Mouse (Mus musculus) heart, adult 2 months (tissue): ENCODE measurements around the gene Rgs16. TPM values are rescaled to one million over a fixed set of nuclear protein-coding genes. Genes with fewer than 3 reads are reported as not detected.

Experiments
- DNase-seq, 2 experiments: peaks; one replicate each; pipeline ENCODE4 v3.0.0; 2021
- H3K27ac ChIP-seq: fragments of 200-600 bp; 2 replicates; pipeline ENCODE4 v1.8.1; 2022
- H3K27me3 ChIP-seq: fragments of 200-500 bp; 2 replicates; pipeline ENCODE4 v1.6.1; 2012; ENCODE audit warnings: mild to moderate bottlenecking, low read length, inconsistent platforms, mixed read lengths; ENCODE audit not compliant: control insufficient read depth, insufficient read depth
- H3K36me3 ChIP-seq: fragments of 200-500 bp; 2 replicates; pipeline ENCODE4 v1.6.1; 2012; ENCODE audit warnings: low read length, inconsistent platforms; ENCODE audit not compliant: control insufficient read depth, insufficient read depth
- H3K4me1 ChIP-seq: fragments of 200-500 bp; 2 replicates; pipeline ENCODE4 v1.6.1; 2011; ENCODE audit warnings: low read length; ENCODE audit not compliant: control insufficient read depth, insufficient read depth
- H3K4me3 ChIP-seq: fragments of 200-600 bp; 2 replicates; pipeline ENCODE4 v1.8.1; 2022
- H3K79me2 ChIP-seq: fragments of 200-500 bp; replicated peaks from 2 replicates; pipeline ENCODE4 v1.6.1; 2012; ENCODE audit warnings: mild to moderate bottlenecking, inconsistent platforms, low read length, moderate library complexity, mixed read lengths; ENCODE audit not compliant: control insufficient read depth, insufficient read depth
- H3K9ac ChIP-seq: fragments of 200-500 bp; 2 replicates; pipeline ENCODE4 v1.6.1; 2012; ENCODE audit warnings: low read depth, mild to moderate bottlenecking, control low read depth, inconsistent platforms, low read length, mixed read lengths
- CTCF ChIP-seq: fragments of 200-600 bp; IDR thresholded peaks from 2 replicates; pipeline ENCODE4 v1.8.1; 2022; ENCODE audit warnings: antibody characterized with exemption, mild to moderate bottlenecking, moderate library complexity
- EP300 ChIP-seq: fragments of 200-500 bp; IDR thresholded peaks from 2 replicates; pipeline ENCODE4 v1.6.1; 2011; ENCODE audit warnings: low read depth, low read length, control low read depth; ENCODE audit not compliant: insufficient read depth
- POLR2A ChIP-seq: fragments of 200-500 bp; IDR thresholded peaks from 2 replicates; pipeline ENCODE4 v1.6.1; 2011; ENCODE audit warnings: mild to moderate bottlenecking, low read depth, low read length, control low read depth; ENCODE audit not compliant: insufficient read depth
- WGBS: fragments of 180-500 bp; shearing (Covaris S2); methylation state at CpG from one replicate; pipeline ENCODE4 v1.1.7; 2018; 5-methylcytosine and 5-hydroxymethylcytosine counted together
- intact Hi-C: fragments of 180-260 bp; cut with DNase I; formaldehyde crosslinking; loops from one replicate; pipeline ENCODE4 v1.15.1; 2025
- polyA plus RNA-seq: library from polyadenylated mRNA; depleted of rRNA; stranded (reverse); fragments of >200 nt; gene quantifications from 2 replicates; pipeline ENCODE4 v1.2.3, GENCODE M21; 2012
- total RNA-seq, 2 experiments: library from RNA; stranded (reverse); gene quantifications; 2 replicates each; pipeline ENCODE4 v1.2.3; 2021

Gene Rgs16
- total and polyA plus RNA-seq, 3 experiments: 0.80 to 1.9 (median 1.4) TPM

DNA sequence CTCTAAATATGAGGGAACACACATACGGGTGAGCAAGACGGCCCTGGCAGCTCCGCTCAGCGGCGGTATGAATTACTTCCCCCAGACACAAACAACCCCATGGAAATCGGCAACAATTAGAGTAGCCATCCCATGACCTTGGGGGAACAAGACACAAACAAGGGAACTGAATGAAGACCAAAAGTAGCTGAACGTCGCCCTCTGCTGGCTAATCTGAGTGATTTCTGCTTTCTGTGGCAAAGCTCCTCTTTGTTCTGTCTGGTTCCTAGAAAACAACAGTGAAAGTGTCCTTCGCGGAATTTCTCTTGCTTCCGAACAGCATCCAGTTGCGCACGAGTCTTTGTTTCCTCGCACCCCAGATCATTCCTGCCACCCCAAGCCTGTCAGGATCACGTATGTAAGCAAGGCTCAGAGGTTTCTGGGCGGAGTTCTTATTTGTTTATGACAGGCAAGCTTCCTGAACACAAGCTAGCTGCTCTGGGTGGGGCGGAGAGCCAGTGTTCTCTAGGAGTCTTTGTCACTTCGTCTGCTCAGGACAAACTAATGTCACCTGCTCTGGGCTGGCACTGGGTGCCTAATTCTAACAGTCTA is 9.2 kb downstream of the Rgs16 start, which contains the start of gene Rnasel:
Gene Rnasel, plus strand, starts transcription at position 216 of the 591 bp plus-strand sequence.
- H3K36me3 ChIP-seq: no peaks in the 10 kb centered on the region
- intact Hi-C loops: loop anchor here (2.0 to 5.0 kb wide), 2 partner anchors 58 to 431 kb away; no protein-coding TSS in a partner anchor
- peak within 1 kb of the TSS; percentile 72 for H3K9ac ChIP-seq
- peak; percentile 72 to 78 for DNase-seq
- WGBS: 1% methylated on average over 18 of the region's 18 CpGs
- peak within 1 kb of the TSS; percentile 76 for H3K27ac ChIP-seq
- H3K79me2 ChIP-seq: no peaks in the 10 kb centered on the region
- TF ChIP-seq CTCF (peak; percentile 92), POLR2A (no peak), EP300 (0 out of 2 replicates have a peak, but pooled peaks have one; percentile 39)
- peak within 1 kb of the TSS; percentile 49 for H3K4me3 ChIP-seq
- peaks cover 12% of the 10 kb centered on the region for H3K4me1 ChIP-seq
- no peaks in the 10 kb centered on the region for H3K27me3 ChIP-seq

DNA sequence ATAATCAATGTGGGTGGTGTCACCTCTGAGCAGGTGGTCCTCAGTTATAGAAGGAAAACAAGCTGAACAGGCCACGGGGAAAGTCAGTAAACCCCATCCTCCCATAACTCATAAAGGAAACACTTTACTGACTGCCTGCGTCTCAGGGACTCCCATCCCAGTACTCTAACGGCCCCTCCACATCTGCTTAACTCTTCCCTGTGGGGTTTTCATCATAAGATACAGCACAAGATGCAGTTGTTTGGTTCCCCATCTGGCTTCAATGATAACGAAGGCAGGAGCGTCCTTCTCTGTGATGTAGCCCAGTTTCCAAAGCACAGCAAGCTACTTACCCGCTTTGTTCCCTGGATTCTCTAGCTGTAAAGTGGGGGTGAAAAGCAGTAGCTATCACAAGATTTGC is 9.9 kb downstream of the Rgs16 start:
- intact Hi-C loops: no loop called here
- WGBS: 65% methylated on average over 6 of the region's 6 CpGs
- no peaks in the 10 kb centered on the region for H3K36me3 ChIP-seq
- no peaks in the 10 kb centered on the region for H3K79me2 ChIP-seq
- TF ChIP-seq POLR2A (no peak), CTCF (no peak), EP300 (no peak)
- no peaks in the 10 kb centered on the region for H3K27me3 ChIP-seq
- no peak overlapping the region for H3K4me3 ChIP-seq
- H3K27ac ChIP-seq: no peak overlapping the region
- H3K9ac ChIP-seq: no peak overlapping the region
- DNase-seq: no peak
- H3K4me1 ChIP-seq: peaks cover 12% of the 10 kb centered on the region

DNA sequence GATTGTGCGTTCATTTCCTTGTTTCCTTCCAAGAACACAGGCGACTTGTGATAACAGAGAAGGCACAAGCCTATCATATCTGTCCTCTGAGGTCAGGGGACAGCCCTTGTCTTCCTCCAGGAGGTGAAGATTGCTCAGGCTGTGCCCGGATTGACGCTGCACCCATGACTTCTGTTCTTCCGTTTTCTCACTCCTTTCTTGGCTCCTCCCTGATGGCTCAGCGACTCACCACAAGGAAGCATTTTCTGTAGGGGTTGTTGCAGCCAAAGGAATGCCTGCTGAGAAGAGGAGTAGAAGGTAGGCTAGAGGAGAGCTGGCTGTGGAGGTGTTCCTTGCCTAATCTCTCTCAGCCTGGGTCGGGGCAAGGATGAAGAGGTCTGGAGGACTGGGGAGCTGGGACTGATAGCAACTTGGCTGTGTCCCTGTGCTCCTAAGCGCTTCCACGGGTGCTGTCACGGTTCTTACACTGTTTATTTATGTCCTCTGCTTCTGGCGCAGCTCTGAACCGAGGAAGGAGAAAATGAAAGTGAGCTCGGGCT is 11.7 kb downstream of the Rgs16 start:
- Histone ChIP-seq H3K4me3 (peak overlapping the region; percentile 49), H3K9ac (peak overlapping the region; percentile 54), H3K79me2 (no peaks in the 10 kb centered on the region), H3K27ac (peak overlapping the region; percentile 75), H3K27me3 (no peaks in the 10 kb centered on the region), H3K4me1 (peaks cover 12% of the 10 kb centered on the region), H3K36me3 (no peaks in the 10 kb centered on the region)
- 6% methylated on average over 13 of the region's 13 CpGs for WGBS
- DNase-seq: peak; percentile 64
- intact Hi-C loops: no loop called here
- TF ChIP-seq POLR2A (0 out of 2 replicates have a peak, but pooled peaks have one; percentile 36), CTCF (no peak), EP300 (no peak)

DNA sequence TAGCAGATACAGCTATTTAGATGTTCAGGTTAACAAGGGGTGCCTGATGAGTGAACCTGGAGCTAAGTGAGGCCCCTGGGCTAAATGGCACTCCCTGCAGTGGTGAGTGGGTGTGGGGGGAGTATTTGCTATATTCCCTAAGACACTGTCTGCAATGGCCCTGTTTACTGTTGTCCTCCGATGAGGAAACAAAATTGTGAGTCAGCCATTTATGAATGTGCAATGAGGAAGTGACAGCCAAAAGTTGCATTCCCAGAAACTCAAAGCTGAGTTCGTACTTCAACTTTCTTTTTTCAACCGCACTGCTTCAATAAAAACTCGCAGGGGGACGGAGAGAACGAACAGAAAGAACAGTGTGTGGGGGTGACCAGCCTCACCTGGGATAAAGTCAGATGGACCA is 12.4 kb downstream of the Rgs16 start:
- 61% methylated on average over 6 of the region's 6 CpGs for WGBS
- no peak for TF ChIP-seq POLR2A
- TF ChIP-seq EP300: no peak
- no peak for TF ChIP-seq CTCF
- Histone ChIP-seq H3K9ac (peak overlapping the region; percentile 54), H3K36me3 (no peaks in the 10 kb centered on the region), H3K4me3 (peak overlapping the region; percentile 49), H3K27me3 (no peaks in the 10 kb centered on the region), H3K79me2 (no peaks in the 10 kb centered on the region), H3K4me1 (peaks cover 12% of the 10 kb centered on the region), H3K27ac (peak overlapping the region; percentile 75)
- intact Hi-C loops: no loop called here
- DNase-seq: no peak

DNA sequence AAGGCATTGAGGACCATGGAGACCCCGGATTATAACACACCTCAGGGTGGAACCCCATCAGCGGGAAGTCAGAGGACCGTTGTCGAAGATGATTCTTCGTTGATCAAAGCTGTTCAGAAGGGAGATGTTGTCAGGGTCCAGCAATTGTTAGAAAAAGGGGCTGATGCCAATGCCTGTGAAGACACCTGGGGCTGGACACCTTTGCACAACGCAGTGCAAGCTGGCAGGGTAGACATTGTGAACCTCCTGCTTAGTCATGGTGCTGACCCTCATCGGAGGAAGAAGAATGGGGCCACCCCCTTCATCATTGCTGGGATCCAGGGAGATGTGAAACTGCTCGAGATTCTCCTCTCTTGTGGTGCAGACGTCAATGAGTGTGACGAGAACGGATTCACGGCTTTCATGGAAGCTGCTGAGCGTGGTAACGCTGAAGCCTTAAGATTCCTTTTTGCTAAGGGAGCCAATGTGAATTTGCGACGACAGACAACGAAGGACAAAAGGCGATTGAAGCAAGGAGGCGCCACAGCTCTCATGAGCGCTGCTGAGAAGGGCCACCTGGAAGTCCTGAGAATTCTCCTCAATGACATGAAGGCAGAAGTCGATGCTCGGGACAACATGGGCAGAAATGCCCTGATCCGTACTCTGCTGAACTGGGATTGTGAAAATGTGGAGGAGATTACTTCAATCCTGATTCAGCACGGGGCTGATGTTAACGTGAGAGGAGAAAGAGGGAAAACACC is 13.7 kb downstream of the Rgs16 start:
- no peak overlapping the region for H3K9ac ChIP-seq
- peaks cover 10% of the 10 kb centered on the region for H3K4me1 ChIP-seq
- TF ChIP-seq EP300 (no peak), CTCF (no peak), POLR2A (no peak)
- no peak overlapping the region for H3K27ac ChIP-seq
- H3K36me3 ChIP-seq: no peaks in the 10 kb centered on the region
- no peaks in the 10 kb centered on the region for H3K79me2 ChIP-seq
- WGBS: 75% methylated on average over 25 of the region's 25 CpGs
- no peaks in the 10 kb centered on the region for H3K27me3 ChIP-seq
- intact Hi-C loops: no loop called here
- DNase-seq: no peak
- no peak overlapping the region for H3K4me3 ChIP-seq
